Mouse (Mus musculus) small intestine, adult 2 months (tissue): ENCODE measurements around the gene Epha3.

Experiments
- CTCF ChIP-seq: fragments of 200-500 bp; IDR thresholded peaks from 2 replicates; pipeline ENCODE4 v1.5.1; 2012; ENCODE audit warnings: low read depth, mild to moderate bottlenecking, control low read depth, inconsistent platforms, low read length, moderate library complexity, mixed read lengths; ENCODE audit not compliant: insufficient replicate concordance, insufficient read length; ENCODE audit errors: extremely low read depth
- POLR2A ChIP-seq: fragments of 200-500 bp; IDR thresholded peaks from 2 replicates; pipeline ENCODE4 v1.6.1; 2012; ENCODE audit warnings: low read depth, mild to moderate bottlenecking, control low read depth, inconsistent platforms, low read length, moderate library complexity

GRCm38 (mm10) chr16:63566106-63566836 lies 297.7 kb downstream of the Epha3 start:
- TF ChIP-seq POLR2A, result no peak
- no peak for TF ChIP-seq CTCF
